Mouse (Mus musculus) brain, adult 2 months (tissue): ENCODE data around the gene Cul7.

Source experiments
- DNase-seq: peaks from one replicate; pipeline ENCODE4 v3.0.0; 2011; ENCODE audit warnings: low read depth, low spot score

The Cul7 gene

GRCm38 (mm10) chr17:46673850-46674529 is 23.9 kb downstream of the Cul7 start, which contains the start of gene Rrp36:
Rrp36 (minus strand) TSS chr17:46674352.
- DNase-seq, result peak; percentile 97

DNA sequence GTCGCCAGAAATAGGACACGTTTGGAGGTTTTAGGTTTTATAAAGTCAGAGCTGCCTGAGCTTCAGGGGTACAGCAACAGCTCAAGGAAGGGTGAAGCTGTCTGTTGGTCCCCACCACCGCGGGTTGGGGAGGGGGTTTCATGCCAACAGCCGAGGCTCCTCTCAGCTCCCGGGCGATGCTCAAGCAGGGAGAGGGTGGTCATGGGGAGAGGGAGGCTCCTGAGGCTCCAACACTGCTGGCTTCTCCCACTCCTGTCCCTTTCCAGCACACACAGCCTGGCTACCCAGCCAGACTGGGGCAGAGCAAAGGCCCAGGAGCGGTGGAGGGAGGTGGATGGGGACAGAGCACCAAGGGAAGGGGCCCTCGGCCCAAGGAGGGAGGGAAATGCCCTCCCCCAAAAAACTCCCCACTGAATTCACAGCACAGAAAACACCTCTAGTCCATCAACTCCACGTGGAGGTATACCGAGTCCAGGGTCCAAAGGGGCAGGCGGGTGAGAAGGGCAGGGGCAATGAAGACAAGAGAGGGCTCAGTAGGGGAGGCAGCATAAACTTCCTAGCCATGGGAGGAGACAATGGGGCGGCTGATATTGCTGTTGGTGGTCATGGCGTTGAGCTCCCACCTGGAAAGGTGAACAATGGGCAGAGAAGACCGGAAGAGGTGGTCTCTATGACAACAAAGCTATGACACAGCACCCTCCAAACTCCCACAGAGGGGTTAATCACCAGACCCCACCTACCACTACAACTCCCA is 24.6 kb downstream of the Cul7 start:
- DNase-seq, result no peak

GRCm38 (mm10) chr17:46678416-46678815 is 28.3 kb downstream of the Cul7 start, which contains the start of gene Mea1:
Mea1 (plus strand) TSS chr17:46678793.
- no peak for DNase-seq

DNA sequence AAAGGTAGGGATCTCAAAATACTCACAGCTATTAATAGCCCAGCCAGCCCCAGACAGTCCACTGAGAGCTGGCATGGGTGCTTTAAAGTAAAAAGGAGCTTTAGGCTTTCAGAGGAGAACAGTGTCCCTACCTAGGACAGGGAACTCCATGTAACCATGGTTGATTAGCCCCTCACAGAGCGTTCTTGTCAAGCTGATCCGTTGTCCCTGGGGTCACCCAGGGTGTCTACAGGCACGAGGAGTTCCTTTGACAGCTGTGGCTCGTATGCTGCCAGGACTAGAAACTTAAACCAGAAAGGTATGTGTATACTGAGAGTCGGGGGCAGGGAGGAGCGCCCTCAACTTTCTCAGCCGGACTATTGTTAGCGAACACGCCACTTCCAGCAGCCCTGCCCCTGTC is 28.8 kb downstream of the Cul7 start:
- DNase-seq, result no peak

DNA sequence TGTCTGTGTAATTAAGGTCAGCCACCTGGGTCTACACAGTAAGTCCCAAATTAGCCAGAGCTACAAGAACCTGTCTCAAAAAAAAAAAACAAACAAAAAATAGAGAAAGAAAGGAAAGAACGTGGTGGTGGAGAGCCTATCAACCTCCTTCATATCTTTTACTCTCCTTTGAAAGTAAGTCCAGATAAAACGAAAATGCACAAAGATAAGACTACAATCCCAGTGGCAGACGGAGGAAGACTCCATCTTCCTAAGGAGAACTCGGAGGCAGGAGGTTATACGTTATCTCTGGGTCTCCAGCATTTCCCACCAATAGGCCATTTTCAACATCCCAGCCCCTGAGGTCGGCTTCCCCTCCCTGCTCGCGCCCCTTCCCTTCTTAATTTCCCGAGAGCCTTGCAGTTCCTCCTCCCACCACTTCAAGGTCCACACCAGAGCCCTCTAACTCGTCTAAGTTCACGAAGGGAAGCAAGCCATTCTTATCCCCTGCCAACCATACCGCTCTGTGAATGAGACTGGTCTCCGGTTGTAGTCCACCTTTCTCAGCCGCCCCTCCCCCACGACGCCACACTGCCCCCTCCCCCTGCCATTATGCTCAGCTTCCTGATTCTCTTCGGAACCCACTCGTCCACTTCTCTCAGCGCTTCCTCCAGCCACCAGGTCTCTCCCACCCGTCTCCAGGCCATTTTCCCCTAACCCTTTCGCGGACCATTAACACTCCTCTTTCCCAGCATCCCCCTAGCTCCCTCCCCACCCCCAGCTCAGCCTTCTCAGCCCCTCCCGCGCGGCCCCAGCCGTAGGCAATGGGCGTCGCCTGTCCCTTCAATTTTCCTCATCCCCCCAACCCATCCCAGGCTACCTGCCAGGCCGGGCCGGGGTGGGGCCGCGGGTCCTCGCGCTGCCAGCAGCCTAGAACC is 30.0 kb downstream of the Cul7 start:
- peak; percentile 39 for DNase-seq

GRCm38 (mm10) chr17:46680760-46681373 is 30.7 kb downstream of the Cul7 start, which contains the start of gene Klhdc3:
Klhdc3 (minus strand) TSS chr17:46680914.
- DNase-seq, result peak; percentile 100

DNA sequence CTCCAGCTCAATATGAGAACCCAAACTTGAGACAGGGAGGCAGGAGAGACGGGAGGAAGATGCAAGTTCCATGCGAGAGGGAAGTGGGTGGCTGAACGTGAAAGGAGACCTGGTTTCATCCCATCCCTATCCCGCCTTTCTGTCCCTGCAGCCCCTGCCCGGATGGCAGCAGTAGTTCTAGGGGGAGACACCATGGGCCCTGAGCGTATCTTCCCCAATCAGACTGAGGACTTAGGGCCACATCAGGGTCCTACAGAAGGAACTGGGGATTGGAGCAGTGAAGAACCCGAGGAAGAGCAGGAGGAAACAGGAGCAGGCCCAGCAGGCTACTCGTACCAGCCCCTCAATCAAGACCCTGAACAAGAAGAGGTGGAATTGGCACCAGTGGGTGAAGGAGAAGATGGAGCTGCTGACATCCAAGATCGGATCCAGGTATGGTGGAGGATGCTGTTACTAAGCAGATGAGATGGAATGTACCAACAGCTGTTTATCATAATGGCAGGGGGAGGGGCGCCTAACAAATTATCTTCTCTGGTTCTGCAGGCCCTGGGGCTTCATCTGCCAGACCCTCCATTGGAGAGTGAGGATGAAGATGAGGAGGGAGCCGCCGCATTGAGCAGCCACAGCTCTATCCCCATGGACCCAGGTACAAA is 31.5 kb downstream of the Cul7 start:
- no peak for DNase-seq

DNA sequence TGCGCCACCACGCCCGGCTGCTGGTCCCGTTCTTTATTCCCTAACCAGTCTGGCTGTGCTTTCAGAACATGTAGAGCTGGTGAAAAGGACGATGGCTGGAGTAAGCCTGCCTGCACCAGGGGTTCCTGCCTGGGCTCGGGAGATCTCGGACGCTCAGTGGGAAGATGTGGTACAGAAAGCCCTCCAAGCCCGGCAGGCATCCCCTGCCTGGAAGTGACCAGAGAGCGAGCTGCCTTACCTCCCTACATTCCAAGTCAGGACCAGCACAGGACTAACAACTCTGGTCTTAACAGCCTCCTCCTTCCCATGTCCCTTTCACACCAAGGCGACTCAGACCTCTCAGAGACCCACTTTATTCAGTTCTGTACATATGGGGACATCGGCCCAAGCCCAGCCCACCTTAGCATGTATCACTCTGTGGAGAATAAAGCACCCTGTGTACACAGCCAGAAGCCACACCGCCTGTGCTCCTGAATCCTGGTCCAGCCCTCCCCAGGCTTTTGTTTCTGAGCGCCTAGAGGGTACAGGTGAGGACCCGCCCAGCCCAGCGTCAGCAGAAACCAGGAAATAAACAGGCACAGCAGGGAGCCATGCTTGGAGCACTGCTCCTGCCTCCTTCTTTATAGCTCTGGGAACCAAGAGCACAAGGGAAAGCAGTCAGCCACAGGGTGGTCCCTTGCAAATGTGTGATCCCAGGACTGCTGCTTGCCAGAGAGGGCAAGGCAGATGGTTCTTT is 32.7 kb downstream of the Cul7 start:
- DNase-seq, result no peak

DNA sequence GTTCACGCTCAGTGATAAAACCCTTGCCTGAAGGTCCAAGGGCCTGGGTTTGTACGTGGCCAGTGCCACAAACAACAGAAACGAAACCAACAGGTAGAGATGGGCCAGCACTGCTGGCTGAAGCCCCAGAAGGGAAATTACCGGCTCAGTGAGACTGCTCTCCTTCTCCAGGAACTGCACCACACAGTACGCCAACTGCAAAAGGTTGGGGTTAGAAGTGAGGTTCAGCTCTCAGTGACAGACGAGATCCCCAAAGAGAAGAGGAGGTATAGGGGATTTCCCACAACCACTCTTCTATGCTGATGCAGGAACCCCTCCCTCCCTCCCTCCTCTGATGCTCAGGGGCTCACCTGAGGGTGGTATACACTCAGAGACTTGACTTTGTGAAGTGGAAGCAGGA is 35.8 kb downstream of the Cul7 start:
- DNase-seq, result no peak

- DNase-seq, result peak; percentile 23
Observed at GRCm38 (mm10) chr17:46690665-46691064, 40.5 kb downstream of the Cul7 start.

- no peak for DNase-seq
Observed at GRCm38 (mm10) chr17:46691390-46691789, 41.3 kb downstream of the Cul7 start.

GRCm38 (mm10) chr17:46694517-46695063 is 44.5 kb downstream of the Cul7 start:
- DNase-seq, result peak; percentile 24

DNA sequence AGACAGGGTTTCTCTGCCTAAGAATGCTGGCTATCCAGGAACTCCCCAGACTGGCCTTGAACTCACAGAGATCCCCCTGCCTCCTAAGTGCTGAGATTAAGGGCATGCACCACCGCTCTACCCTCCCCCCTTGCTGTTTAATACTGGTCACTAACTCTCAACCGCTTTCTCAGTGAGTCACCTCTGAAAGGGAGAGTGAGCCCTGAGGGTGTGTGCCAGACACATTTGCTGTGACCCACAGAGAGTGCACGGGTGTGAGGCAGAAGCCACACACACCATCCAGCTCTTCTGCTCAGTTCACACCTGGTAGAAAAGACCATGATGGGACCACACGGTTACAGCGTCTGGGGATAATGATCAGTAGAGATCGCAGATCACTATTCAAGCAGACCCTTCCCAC is 48.4 kb downstream of the Cul7 start:
- no peak for DNase-seq

DNA sequence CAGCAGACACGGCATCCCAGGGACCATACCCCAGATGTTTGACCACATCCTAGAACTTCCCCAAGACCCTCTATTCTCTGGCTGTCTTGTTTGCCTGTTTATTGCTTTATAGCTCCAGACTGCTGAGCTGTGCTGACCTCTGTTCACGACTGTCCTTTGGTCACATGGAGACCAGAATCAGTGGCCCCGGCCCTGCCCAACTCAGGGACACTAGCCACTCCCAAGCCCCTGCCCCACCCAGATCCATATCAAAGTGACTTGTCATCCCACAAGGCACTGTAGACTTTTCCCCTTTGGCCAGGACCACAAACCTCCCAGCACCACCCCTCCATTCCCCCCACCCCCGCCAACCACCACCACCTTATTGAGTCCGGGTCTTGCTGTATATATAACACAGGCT is 49.1 kb downstream of the Cul7 start:
- DNase-seq, result no peak

- DNase-seq, result peak; percentile 69
Observed at GRCm38 (mm10) chr17:46699912-46700311, 49.8 kb downstream of the Cul7 start.

DNA sequence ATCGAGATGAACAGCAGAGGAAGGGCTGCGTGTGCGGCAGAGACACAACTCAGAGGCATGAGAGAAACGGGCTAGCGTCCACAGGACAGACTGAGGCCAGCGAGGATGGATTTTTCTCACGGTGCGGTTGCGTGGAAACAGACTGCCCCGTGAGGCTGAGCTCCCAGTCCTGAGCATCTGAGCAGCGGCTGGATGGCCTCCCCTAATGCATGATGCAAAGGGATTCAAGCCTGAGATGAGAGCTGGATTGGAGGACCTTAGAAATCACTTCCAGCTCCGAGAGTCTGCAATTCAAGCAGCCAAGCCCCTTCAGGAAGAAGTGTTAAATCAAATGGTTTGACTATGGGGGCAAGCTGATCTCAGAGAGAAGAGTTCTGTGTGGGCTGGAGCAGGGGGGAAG is 51.4 kb downstream of the Cul7 start:
- DNase-seq, result peak; percentile 48

DNA sequence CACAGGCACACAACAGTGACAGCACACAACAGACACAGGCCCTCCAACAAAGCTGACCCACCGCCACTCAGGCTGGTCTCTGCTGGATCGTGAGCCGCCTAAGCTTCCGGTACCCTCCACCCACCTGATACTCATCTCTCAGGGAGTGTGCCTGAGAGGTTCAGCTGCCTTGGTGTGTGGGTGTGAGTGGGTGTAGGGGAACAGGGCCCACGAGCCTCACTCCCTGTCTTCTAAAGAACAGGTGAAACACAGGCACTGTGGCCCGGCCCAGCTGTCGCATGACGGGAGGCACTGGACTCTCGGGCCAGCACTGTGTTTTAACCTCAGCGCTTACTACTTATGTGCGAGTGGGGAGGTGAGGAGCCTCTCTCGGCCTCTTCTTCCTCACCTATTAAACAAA is 52.0 kb downstream of the Cul7 start:
- peak; percentile 32 for DNase-seq

DNA sequence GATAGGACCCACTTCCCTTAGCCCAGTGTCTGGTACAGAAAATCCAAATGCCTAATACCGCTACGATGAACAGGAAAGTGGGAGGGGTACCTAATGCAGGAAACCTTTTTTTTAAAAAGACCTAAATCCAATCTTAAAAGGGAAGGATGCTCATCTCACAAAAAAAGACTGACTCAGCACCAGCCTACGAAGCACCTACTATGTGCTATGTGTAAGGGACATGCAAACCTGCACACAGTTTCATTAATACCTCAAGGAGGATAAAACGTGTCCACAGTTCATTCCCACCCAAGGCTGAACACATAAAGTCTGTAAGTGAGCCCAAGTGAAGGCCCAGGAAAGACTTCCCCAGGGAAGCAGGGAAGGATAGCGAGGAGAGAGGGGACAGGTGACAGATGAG is 52.4 kb downstream of the Cul7 start:
- DNase-seq, result no peak

GRCm38 (mm10) chr17:46703971-46704886 is 54.1 kb downstream of the Cul7 start:
- DNase-seq, result peak; percentile 28
